Mouse (Mus musculus) heart, embryonic 16.5 days (tissue): ENCODE results near the gene Ica1. TPM values are rescaled to one million over a fixed set of nuclear protein-coding genes. Genes with fewer than 3 reads are reported as not detected.

Experiments used
- ATAC-seq: fragments of 200-750 bp; cut with Nextera tagmentation; replicated peaks from 2 replicates; pipeline ENCODE4 v1.8.0; 2017; ENCODE audit warnings: moderate number of reproducible peaks; ENCODE audit not compliant: insufficient read depth, low FRiP score; ENCODE audit errors: extremely low read depth
- H3K27ac ChIP-seq: fragments of 300-500 bp; sonication (generic); 2 replicates; pipeline ENCODE4 v1.5.1; 2014; ENCODE audit warnings: mild to moderate bottlenecking, low read length, control low read depth, moderate library complexity
- H3K27me3 ChIP-seq: fragments of 300-500 bp; sonication (generic); 2 replicates; pipeline ENCODE4 v1.6.1; 2014; ENCODE audit warnings: low read length, mixed read lengths; ENCODE audit not compliant: control insufficient read depth, insufficient read depth
- H3K36me3 ChIP-seq: fragments of 300-500 bp; sonication (generic); 2 replicates; pipeline ENCODE4 v1.6.1; 2014; ENCODE audit not compliant: control insufficient read depth, insufficient read depth
- H3K4me1 ChIP-seq: fragments of 300-500 bp; sonication (generic); 2 replicates; pipeline ENCODE4 v1.6.1; 2014; ENCODE audit warnings: low read length, mixed read lengths; ENCODE audit not compliant: control insufficient read depth, insufficient read depth
- H3K4me2 ChIP-seq: fragments of 300-500 bp; sonication (generic); 2 replicates; pipeline ENCODE4 v1.6.1; 2014; ENCODE audit warnings: low read depth, mild to moderate bottlenecking, control low read depth, low read length
- H3K4me3 ChIP-seq: fragments of 300-500 bp; sonication (generic); 2 replicates; pipeline ENCODE4 v1.5.1; 2014; ENCODE audit warnings: mild to moderate bottlenecking, control low read depth, low read length
- H3K9ac ChIP-seq: fragments of 300-500 bp; sonication (generic); 2 replicates; pipeline ENCODE4 v1.6.1; 2014; ENCODE audit warnings: low read length, control low read depth
- H3K9me3 ChIP-seq: fragments of 300-500 bp; sonication (generic); replicated peaks from 2 replicates; pipeline ENCODE4 v1.6.1; 2016; ENCODE audit warnings: low read length; ENCODE audit not compliant: control insufficient read depth
- WGBS: fragments of 180-500 bp; shearing (Covaris S2); extraction: QIAGEN DNeasy Blood & Tissue Kit; methylation state at CpG from one replicate; pipeline ENCODE4 v1.1.7; 2014; 5-methylcytosine and 5-hydroxymethylcytosine counted together
- polyA plus RNA-seq: library from polyadenylated mRNA; unstranded; fragments of >200 nt; fragmentation: Nextera tagmentation; extraction: Ambion mirVana; gene quantifications from 2 replicates; pipeline ENCODE4 v1.2.1, GENCODE M21; 2015

Gene Ica1
- polyA plus RNA-seq, 1 experiment from 2014 or later: 23.5 TPM

DNA sequence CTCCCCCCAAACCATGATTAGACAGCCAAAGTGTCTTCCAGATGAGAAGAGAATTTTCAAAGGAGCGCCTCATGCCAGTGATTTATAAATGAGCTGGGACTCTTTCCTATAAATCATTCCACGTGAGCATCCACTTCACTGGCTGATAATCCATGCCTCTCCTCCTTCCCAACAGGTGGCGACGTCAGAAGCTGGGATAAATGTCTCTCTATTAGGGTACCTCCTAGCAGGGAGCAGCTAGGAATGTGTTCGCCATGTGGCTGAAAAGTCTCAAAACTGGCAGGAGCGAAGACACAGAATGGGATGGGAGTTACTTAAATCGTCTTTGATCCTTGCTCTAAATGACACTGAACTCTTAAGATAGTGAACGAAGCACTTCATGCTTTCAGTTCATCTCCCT lies 146.9 kb downstream of the Ica1 start:
- WGBS: 85% methylated on average over 8 of the region's 8 CpGs
- H3K4me3 ChIP-seq: no peak overlapping the region
- no peaks in the 10 kb centered on the region for H3K27me3 ChIP-seq
- H3K36me3 ChIP-seq: no peaks in the 10 kb centered on the region
- H3K9ac ChIP-seq: no peak overlapping the region
- H3K4me1 ChIP-seq: no peaks in the 10 kb centered on the region; the same call in 1 of the 2 replicates
- H3K9me3 ChIP-seq: no peaks in the 10 kb centered on the region
- H3K4me2 ChIP-seq: no peak overlapping the region
- no peak for ATAC-seq
- no peak overlapping the region for H3K27ac ChIP-seq

DNA sequence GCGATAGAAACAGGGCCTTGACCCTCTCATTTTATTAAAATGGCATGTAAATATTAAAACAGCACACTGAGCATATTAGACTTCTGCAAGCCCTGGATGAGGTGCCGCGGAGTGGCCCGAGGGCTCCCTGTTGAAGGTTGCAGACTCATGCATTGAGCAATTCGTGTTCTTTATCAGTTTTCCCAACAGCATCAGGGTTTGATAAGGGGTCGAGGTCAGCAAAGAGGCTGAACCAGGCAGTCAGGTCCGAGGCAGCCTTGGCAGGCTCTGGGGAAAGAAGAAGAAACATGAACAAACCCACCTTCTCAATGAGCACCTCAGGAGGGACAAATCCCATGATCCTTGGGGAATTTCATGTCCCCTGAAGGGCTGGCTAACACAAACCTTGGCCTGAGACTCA lies 147.8 kb downstream of the Ica1 start:
- H3K27me3 ChIP-seq: no peaks in the 10 kb centered on the region
- H3K36me3 ChIP-seq: no peaks in the 10 kb centered on the region
- H3K4me3 ChIP-seq: no peak overlapping the region
- H3K9ac ChIP-seq: no peak overlapping the region
- WGBS: 66% methylated on average over 7 of the region's 7 CpGs
- H3K4me1 ChIP-seq: no peaks in the 10 kb centered on the region; the same call in 1 of the 2 replicates
- no peaks in the 10 kb centered on the region for H3K9me3 ChIP-seq
- no peak overlapping the region for H3K27ac ChIP-seq
- no peak for ATAC-seq
- no peak overlapping the region for H3K4me2 ChIP-seq

DNA sequence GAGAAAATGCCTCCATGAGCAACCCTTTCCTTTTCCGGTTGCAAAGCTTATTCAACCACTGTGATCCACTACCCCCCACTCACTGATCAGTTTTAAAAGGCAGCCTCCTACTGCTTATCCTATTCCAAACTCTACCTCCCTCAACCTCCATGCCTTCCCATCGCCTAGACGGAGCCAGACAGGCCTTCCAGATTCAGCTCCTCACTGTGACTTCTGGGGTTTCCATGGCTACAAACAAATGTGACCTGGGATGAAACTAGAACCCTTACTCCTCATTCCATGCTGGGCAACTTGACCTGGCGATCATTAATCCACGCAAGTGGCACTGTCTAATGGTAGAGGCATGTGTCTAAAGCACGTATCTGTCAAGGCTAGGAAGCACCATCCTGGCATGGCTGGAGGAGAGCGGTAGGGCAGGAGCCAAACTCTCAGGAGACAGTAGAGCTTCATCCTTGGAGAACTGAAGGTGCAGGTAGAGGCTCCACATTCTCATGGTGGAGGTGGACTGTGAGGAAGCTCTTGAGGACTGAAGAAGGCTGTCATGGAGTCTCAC lies 149.5 kb downstream of the Ica1 start:
- Histone ChIP-seq H3K27me3 (no peaks in the 10 kb centered on the region), H3K4me1 (no peaks in the 10 kb centered on the region; the same call in 1 of the 2 replicates), H3K36me3 (no peaks in the 10 kb centered on the region), H3K27ac (no peak overlapping the region), H3K4me2 (no peak overlapping the region), H3K9ac (no peak overlapping the region), H3K4me3 (no peak overlapping the region), H3K9me3 (no peaks in the 10 kb centered on the region)
- no peak for ATAC-seq
- 90% methylated on average over 7 of the region's 7 CpGs for WGBS

DNA sequence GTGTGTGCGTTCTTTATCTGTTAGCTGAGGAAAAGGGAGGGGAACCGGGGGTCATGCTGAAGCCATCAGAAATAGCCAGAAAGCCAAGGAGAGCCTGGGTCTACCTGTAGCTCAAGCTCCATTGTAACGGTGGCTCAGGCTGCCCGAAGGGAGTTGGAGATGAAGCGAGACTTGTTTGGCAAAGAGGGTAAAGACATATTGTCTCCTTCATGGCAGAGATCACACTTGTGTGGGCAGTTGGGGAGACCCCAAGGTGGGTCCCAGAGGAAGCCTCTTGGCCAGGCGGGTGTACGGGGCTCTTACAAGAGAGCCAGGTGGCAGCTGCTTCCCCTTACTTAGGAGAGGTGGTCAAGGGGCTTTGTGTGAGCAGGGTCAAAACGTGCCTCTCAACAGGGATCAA lies 150.1 kb downstream of the Ica1 start:
- no peak for ATAC-seq
- Histone ChIP-seq H3K36me3 (no peaks in the 10 kb centered on the region), H3K9ac (no peak overlapping the region), H3K27me3 (no peaks in the 10 kb centered on the region), H3K27ac (no peak overlapping the region), H3K4me1 (no peaks in the 10 kb centered on the region; the same call in 1 of the 2 replicates), H3K4me3 (no peak overlapping the region), H3K4me2 (no peak overlapping the region), H3K9me3 (no peaks in the 10 kb centered on the region)
- WGBS: 85% methylated on average over 8 of the region's 8 CpGs

DNA sequence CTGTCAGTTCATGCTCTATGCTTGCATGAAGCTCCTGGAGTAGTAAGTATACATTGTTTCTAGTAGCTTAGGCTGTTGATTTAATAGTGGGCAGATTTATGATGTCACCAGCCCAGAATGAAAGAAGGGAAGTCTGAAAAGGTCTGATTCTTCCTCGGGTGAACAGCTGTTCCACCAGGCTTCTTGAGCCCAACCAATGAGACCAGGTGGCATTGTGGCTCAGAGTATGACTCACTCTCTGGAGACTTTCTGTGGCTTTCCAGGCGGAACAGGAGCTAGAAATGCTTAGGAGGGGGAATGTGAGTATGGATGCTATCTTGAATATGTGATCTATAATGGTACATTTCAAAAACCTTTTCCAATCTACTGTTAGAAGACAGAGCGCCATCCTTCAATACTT lies 155.2 kb downstream of the Ica1 start:
- ATAC-seq: no peak
- Histone ChIP-seq H3K4me2 (no peak overlapping the region), H3K27ac (no peak overlapping the region), H3K9ac (no peak overlapping the region), H3K4me3 (no peak overlapping the region), H3K4me1 (no peaks in the 10 kb centered on the region), H3K36me3 (no peaks in the 10 kb centered on the region), H3K27me3 (no peaks in the 10 kb centered on the region), H3K9me3 (0 out of 2 replicates have a peak, but pooled peaks cover 2% of the 10 kb centered on the region)
- 62% methylated on average over 3 of the region's 3 CpGs for WGBS

DNA sequence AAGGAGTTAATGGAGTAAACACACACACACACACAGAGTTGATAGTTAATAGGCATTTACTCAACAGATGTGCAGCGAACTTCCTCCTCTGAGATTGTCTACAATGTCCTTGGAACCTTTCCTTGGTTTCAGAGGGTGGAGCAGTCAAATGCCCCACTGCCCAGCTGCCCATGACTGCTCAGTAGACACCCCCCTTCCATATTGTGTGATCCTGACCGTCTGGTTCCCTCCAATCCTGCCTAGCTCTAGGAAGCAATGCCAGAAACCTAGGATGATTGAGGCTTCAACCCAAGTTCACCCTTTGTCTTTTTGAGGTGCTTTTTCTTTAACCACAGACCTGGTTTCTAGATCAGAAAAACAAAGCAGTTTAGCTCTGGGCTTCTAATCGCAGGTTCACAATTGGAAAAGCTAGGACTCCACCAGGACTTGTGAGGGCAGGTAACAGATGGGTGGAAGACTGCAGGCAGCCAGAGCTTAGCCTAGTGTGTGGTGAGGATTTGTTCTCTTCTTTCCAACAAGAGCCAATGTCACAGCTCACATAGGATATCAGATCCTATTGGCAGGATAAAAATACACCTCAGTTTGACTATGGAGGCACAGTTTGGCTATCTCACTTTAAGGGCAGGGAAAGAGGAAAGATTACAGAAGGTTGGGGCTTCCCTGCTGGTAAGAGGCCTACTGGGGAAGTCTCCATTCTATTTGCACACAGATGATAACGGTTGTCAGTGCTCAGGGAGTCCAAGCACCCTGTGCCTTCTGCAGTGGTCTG lies 158.5 kb downstream of the Ica1 start:
- Histone ChIP-seq H3K4me2 (no peak overlapping the region), H3K27ac (no peak overlapping the region), H3K4me1 (no peaks in the 10 kb centered on the region), H3K9ac (no peak overlapping the region), H3K36me3 (no peaks in the 10 kb centered on the region), H3K9me3 (0 out of 2 replicates have a peak, but pooled peaks cover 2% of the 10 kb centered on the region), H3K4me3 (no peak overlapping the region), H3K27me3 (no peaks in the 10 kb centered on the region)
- ATAC-seq: no peak
- WGBS: 77% methylated on average over 4 of the region's 4 CpGs

DNA sequence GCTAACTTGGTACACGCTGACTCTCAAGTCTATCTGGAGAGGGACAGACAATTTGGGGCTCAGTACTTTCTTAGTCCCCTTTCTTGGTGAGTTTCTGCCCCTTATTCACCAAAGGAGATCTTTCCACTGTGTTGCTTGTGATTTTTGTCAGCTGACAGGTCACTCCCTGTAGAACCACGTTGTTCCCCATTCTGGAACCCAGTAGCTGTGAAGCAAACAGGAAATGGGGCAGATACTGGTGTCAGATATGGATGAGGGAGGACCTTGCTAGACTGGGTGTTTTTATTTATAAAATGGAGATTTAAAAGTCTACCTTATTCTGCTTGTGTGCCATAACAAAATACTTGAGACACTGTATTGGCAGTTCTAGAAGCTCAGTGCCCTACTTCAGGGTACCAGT lies 160.9 kb downstream of the Ica1 start:
- 68% methylated on average over 2 of the region's 2 CpGs for WGBS
- Histone ChIP-seq H3K27ac (no peak overlapping the region), H3K4me2 (no peak overlapping the region), H3K4me3 (no peak overlapping the region), H3K27me3 (no peaks in the 10 kb centered on the region), H3K9me3 (0 out of 2 replicates have a peak, but pooled peaks cover 2% of the 10 kb centered on the region), H3K4me1 (no peaks in the 10 kb centered on the region), H3K9ac (no peak overlapping the region), H3K36me3 (no peaks in the 10 kb centered on the region)
- no peak for ATAC-seq

DNA sequence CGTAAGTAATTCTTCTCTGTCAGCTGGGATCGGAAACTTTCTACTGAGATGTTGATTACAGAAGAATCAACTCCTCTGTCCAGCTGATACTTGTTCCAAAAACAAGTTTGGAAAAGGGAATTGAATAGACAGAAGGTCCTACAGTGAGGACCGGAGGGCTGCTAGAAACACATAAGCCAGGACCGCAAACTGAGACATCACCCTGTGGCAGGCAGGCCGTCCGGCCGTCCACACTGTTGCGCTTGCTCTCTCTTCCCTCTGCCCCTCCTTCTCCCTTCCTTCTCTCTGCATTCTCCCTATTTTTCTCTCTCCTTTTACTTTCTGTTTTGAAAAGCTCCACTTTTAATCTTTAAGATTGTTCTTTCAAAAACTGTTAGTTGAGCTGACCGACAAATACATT lies 186.6 kb downstream of the Ica1 start:
- no peak overlapping the region for H3K4me2 ChIP-seq
- H3K27ac ChIP-seq: no peak overlapping the region
- H3K36me3 ChIP-seq: 0 out of 2 replicates have a peak, but pooled peaks cover 2% of the 10 kb centered on the region
- WGBS: 81% methylated on average over 9 of the region's 9 CpGs
- H3K9ac ChIP-seq: no peak overlapping the region
- ATAC-seq: no peak
- H3K4me1 ChIP-seq: no peaks in the 10 kb centered on the region
- H3K9me3 ChIP-seq: no peaks in the 10 kb centered on the region
- H3K4me3 ChIP-seq: no peak overlapping the region
- no peaks in the 10 kb centered on the region for H3K27me3 ChIP-seq

DNA sequence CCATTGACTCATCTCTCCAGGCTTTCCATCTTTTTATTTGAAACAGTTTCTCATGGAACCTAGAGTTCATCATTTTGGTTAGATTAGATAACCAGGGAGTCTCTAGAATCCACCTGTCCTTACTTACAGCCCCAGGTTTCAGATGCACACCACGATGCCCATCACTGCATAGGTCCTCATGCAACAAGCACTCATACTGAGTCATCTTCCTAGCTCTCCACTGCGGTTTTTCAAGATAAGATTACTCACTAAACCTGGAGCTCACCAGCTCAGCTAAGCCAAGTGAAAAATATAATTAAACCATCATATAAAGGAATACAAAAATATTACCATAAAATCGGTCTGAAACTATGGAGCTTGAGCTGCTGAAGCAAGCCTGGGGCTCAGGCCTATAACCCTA lies 194.4 kb downstream of the Ica1 start:
- Histone ChIP-seq H3K4me3 (no peak overlapping the region), H3K4me2 (no peak overlapping the region), H3K27ac (no peak overlapping the region), H3K4me1 (no peaks in the 10 kb centered on the region), H3K9ac (no peak overlapping the region), H3K36me3 (peaks cover 6% of the 10 kb centered on the region; the same call in 1 of the 2 replicates), H3K27me3 (no peaks in the 10 kb centered on the region), H3K9me3 (no peaks in the 10 kb centered on the region)
- no peak for ATAC-seq
- WGBS: 63% methylated on average over 3 of the region's 3 CpGs
